Mouse (Mus musculus): ENCODE measurements around the gene Lancl1. TPM values are rescaled to one million over a fixed set of nuclear protein-coding genes. Genes with fewer than 3 reads are reported as not detected.

Lancl1 gene
- polyA plus RNA-seq (2015; fragmentation: Nextera tagmentation; extraction: Ambion mirVana): 49.4 and 56.3 TPM in 2 replicates

DNA sequence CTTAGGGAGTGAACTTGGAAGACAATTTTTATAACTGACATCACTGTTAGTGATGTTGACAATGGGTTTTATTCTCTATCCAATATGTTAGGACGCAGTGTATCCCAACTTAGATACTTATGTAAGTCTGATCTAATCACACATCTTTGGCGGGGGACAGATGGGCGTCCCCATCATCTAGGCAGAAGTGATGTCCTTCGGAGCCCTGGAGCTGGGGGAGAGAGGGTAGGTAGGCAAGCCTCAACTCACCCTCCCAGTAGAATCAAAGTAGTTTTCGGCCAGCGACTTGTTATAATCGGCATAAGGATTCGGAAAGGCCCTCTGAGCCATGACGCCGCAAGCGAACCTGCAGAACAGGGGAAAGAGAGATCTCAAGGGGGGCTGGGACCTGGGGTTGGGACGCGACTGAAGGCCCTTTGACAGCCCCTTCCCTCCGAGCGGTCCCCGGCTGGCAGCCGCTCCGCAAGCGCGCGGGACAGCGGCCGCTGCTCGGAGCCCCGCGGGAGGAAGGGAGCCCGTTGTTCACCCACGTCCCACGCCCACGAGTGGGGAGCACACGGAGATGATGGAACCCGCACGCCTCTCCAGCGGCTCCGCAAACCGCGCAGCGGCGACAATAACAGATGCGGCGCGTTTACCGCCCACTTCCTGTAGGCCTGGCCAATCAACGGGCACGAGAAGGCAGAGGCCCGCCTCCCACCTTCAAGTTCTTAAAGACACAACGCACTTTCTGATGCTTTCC is at the start of gene Lancl1:
Lancl1 (minus strand) TSS at position 627 of the 742 bp plus-strand sequence.
- Histone ChIP-seq H3K4me2 (replicated peaks; ENCODE audit: low read depth) (peak within 1 kb of the TSS; percentile 80), H3K4me3 (ENCODE audit: low read depth, low read length) (peak within 1 kb of the TSS; percentile 92), H3K36me3 (ENCODE audit: control insufficient read depth, insufficient read depth, low read length) (peaks cover 3% of the 10 kb centered on the region; the same call in 1 of the 2 replicates), H3K27me3 (ENCODE audit: control insufficient read depth, insufficient read depth, low read length) (no peaks in the 10 kb centered on the region), H3K27ac (replicated peaks) (peak within 1 kb of the TSS; percentile 65), H3K9me3 (ENCODE audit: control insufficient read depth, low read length) (no peaks in the 10 kb centered on the region), H3K4me1 (replicated peaks; ENCODE audit: control insufficient read depth, insufficient read depth) (no peaks in the 10 kb centered on the region), H3K9ac (ENCODE audit: low read length) (peak within 1 kb of the TSS; percentile 81)
- TF ChIP-seq EP300 (optimal IDR thresholded peaks at IDR 0.05) (no peak), CTCF (IDR thresholded peaks at IDR 0.05; ENCODE audit: low read depth) (no peak)
- under 1% methylated on average over 40 of the region's 47 CpGs for WGBS
- ATAC-seq (ENCODE audit: low FRiP score, low TSS enrichment): peak; percentile 97
- peak; percentile 89 for DNase-seq (ENCODE audit: low spot score)

DNA sequence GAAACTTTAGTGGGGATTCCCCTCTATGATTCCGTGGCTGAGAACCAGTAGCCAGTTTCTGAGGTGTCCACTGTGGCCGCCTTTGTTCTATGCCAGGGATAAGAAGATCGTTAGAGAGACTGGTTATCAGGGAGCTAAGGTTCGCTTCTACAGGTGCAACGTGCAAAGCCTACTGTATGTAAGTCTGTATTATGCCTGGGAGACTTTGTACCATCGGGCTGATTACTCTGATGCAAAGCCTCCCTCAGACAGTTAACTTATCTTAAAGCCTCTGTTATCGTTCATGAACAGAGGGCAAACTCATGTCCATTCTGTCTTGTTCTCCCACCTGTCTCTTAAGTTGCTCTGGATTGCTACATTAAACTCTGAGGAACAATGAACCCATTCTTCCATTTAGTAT is 40.5 kb upstream of the Lancl1 start:
- no peak for TF ChIP-seq EP300 (optimal IDR thresholded peaks at IDR 0.05)
- no peak for TF ChIP-seq CTCF (IDR thresholded peaks at IDR 0.05; ENCODE audit: low read depth)
- Histone ChIP-seq H3K4me2 (replicated peaks; ENCODE audit: low read depth) (no peak overlapping the region), H3K36me3 (ENCODE audit: control insufficient read depth, insufficient read depth, low read length) (no peaks in the 10 kb centered on the region), H3K9ac (ENCODE audit: low read length) (no peak overlapping the region), H3K27ac (replicated peaks) (no peak overlapping the region), H3K4me1 (replicated peaks; ENCODE audit: control insufficient read depth, insufficient read depth) (no peaks in the 10 kb centered on the region), H3K4me3 (ENCODE audit: low read depth, low read length) (no peak overlapping the region), H3K9me3 (ENCODE audit: control insufficient read depth, low read length) (no peaks in the 10 kb centered on the region), H3K27me3 (ENCODE audit: control insufficient read depth, insufficient read depth, low read length) (no peaks in the 10 kb centered on the region)
- no peak for DNase-seq (ENCODE audit: low spot score)
- ATAC-seq (ENCODE audit: low FRiP score, low TSS enrichment): no peak
- 70% methylated on average over 7 of the region's 7 CpGs for WGBS

DNA sequence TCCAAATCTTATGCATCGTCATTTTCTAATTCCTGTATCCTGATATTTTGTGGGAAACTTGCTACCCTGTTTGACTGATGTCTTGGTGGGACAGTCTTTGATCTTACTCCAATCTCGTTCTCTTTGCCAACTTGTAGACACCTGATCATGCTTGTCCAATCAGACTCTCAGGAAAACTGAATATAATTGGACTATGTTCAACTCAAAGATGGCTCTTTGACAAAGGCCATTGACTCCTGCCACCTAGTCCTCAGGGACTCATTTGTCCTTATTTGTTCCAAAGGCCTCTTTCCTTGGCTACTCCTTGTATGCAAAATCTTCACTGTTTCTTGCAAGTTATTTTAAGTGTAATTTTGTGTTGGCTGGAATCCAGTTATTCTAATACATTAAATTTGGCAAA is 40.0 kb upstream of the Lancl1 start:
- no peaks in the 10 kb centered on the region for H3K4me1 ChIP-seq (replicated peaks; ENCODE audit: control insufficient read depth, insufficient read depth)
- ATAC-seq (ENCODE audit: low FRiP score, low TSS enrichment) (no peak), DNase-seq (ENCODE audit: low spot score) (no peak)
- H3K9me3 ChIP-seq (ENCODE audit: control insufficient read depth, low read length): no peaks in the 10 kb centered on the region
- H3K36me3 ChIP-seq (ENCODE audit: control insufficient read depth, insufficient read depth, low read length): no peaks in the 10 kb centered on the region
- no peak overlapping the region for H3K4me3 ChIP-seq (ENCODE audit: low read depth, low read length)
- WGBS: 56% methylated on average over 2 of the region's 2 CpGs
- H3K4me2 ChIP-seq (replicated peaks; ENCODE audit: low read depth): no peak overlapping the region
- H3K27ac ChIP-seq (replicated peaks): no peak overlapping the region
- H3K9ac ChIP-seq (ENCODE audit: low read length): no peak overlapping the region
- TF ChIP-seq EP300 (optimal IDR thresholded peaks at IDR 0.05) (no peak), CTCF (IDR thresholded peaks at IDR 0.05; ENCODE audit: low read depth) (no peak)
- H3K27me3 ChIP-seq (ENCODE audit: control insufficient read depth, insufficient read depth, low read length): no peaks in the 10 kb centered on the region

DNA sequence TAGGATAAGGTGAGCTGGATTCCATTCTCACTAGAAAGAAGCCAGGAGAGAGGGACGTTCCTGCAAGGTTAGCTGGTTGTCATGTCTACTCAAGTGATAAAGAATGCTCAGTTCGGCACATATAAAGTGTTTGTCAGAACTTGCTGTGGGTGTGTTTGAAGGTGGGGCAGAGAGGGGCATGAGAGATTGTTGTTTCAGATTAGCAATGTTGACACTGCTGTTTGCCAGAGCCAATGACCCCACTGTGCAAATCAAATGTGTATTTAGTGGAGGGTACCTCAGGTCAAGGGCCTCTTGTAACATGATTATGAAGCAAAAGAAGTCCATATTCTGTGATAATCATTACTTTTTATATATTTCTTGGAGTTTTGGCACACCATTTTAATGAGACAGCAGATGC is 39.1 kb upstream of the Lancl1 start:
- 41% methylated on average over 2 of the region's 2 CpGs for WGBS
- Histone ChIP-seq H3K27me3 (ENCODE audit: control insufficient read depth, insufficient read depth, low read length) (no peaks in the 10 kb centered on the region), H3K27ac (replicated peaks) (no peak overlapping the region), H3K4me3 (ENCODE audit: low read depth, low read length) (no peak overlapping the region), H3K9me3 (ENCODE audit: control insufficient read depth, low read length) (no peaks in the 10 kb centered on the region), H3K4me1 (replicated peaks; ENCODE audit: control insufficient read depth, insufficient read depth) (no peaks in the 10 kb centered on the region), H3K4me2 (replicated peaks; ENCODE audit: low read depth) (no peak overlapping the region), H3K36me3 (ENCODE audit: control insufficient read depth, insufficient read depth, low read length) (no peaks in the 10 kb centered on the region), H3K9ac (ENCODE audit: low read length) (no peak overlapping the region)
- DNase-seq (ENCODE audit: low spot score) (no peak), ATAC-seq (ENCODE audit: low FRiP score, low TSS enrichment) (no peak)
- no peak for TF ChIP-seq CTCF (IDR thresholded peaks at IDR 0.05; ENCODE audit: low read depth)
- no peak for TF ChIP-seq EP300 (optimal IDR thresholded peaks at IDR 0.05)

DNA sequence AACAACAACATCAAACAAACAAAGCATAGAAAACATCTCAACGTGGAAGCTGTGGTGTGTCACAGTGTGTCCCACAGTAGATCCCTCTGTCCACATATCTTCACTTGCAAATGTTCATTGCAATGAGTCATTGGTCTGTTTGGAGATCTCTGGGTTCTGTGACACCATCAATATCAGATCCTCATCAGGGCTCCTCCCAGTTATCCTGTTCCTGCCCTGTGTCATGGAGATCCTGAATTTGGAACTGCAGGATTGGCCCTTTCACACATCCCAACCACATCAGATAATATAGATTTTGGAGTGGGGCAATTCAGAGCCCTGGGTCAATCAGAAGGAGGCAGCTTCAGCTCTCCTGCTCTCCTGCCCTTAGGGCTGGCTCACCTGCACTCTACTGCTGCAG is 28.9 kb upstream of the Lancl1 start:
- ATAC-seq (ENCODE audit: low FRiP score, low TSS enrichment): no peak
- WGBS: 70% methylated on average over 1 of the region's 1 CpGs
- TF ChIP-seq CTCF (IDR thresholded peaks at IDR 0.05; ENCODE audit: low read depth) (no peak), EP300 (optimal IDR thresholded peaks at IDR 0.05) (no peak)
- Histone ChIP-seq H3K4me2 (replicated peaks; ENCODE audit: low read depth) (no peak overlapping the region), H3K9me3 (ENCODE audit: control insufficient read depth, low read length) (no peaks in the 10 kb centered on the region), H3K27me3 (ENCODE audit: control insufficient read depth, insufficient read depth, low read length) (no peaks in the 10 kb centered on the region), H3K27ac (replicated peaks) (no peak overlapping the region), H3K4me3 (ENCODE audit: low read depth, low read length) (no peak overlapping the region), H3K9ac (ENCODE audit: low read length) (no peak overlapping the region), H3K36me3 (ENCODE audit: control insufficient read depth, insufficient read depth, low read length) (no peaks in the 10 kb centered on the region), H3K4me1 (replicated peaks; ENCODE audit: control insufficient read depth, insufficient read depth) (no peaks in the 10 kb centered on the region)
- DNase-seq (ENCODE audit: low spot score): no peak
